Mouse (Mus musculus): ENCODE measurements at regions not wholly inside any gene's neighbourhood (a gene's known extent, or its start where the extent isn't known, plus 50 kb on each side); places are given as distances from the start of the nearest gene placed in this dataset.

DNA sequence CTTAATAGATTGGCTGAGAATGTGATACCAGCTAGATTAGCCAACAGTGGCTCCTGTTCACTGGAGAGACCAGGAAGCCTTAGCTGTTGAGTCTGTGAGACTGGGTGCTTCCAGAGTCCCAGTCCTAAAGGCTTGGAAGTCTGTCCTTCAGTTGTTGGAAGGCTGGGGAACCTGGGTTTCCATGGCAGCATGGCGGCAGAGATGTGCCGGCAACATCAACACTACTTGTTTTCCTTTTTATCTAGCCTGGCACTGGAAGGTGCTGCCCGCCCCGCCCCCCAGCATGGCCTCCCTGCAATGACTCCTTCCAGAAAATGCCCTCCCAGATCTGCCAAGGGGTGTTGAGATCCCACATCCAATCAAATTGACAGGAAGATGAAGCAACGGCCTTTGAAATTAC lies 104.8 kb upstream of the Ubr2 start:
- no peak overlapping the region for H3K4me3 ChIP-seq (replicated peaks in 1 of 3; ENCODE audit: low read depth in 2 of 3, low read length in 2 of 3, poor library complexity in 1 of 3)
- no peak overlapping the region for H3K4me2 ChIP-seq (ENCODE audit: insufficient read depth, low read depth, poor library complexity, severe bottlenecking)
- DNase-seq (ENCODE audit: extremely low read depth) = no peak
- peaks cover 4% of the 10 kb centered on the region for H3K9me3 ChIP-seq (replicated peaks; ENCODE audit: low read length)
- H3K9ac ChIP-seq (ENCODE audit: insufficient read depth, low read depth) = no peak overlapping the region
- no peaks in the 10 kb centered on the region for H3K4me1 ChIP-seq (ENCODE audit: control insufficient read depth in 1 of 2, insufficient read depth in 2 of 2)
- dilution Hi-C loops (cut with MboI; ENCODE audit: extremely low pct_ligation_motif_present, extremely low pct_unique_long_range_greater_than_20kb, low sequenced_read_pairs) (no loop called here), in situ Hi-C loops (cut with MboI; ENCODE audit: low pct_ligation_motif_present, low pct_unique_long_range_greater_than_20kb, low sequenced_read_pairs) (no loop called here)
- TF ChIP-seq ZNF384 (IDR thresholded peaks at IDR 0.05; ENCODE audit: low read depth, low read length) (no peak), JUND (conservative IDR thresholded peaks at IDR 0.05; ENCODE audit: low read depth, low read length) (no peak), KAT2A (IDR thresholded peaks at IDR 0.05; ENCODE audit: insufficient replicate concordance, low read length) (no peak), MAX (IDR thresholded peaks at IDR 0.05; ENCODE audit: low read length) (no peak), ZKSCAN1 (IDR thresholded peaks at IDR 0.05; ENCODE audit: borderline replicate concordance, low read depth, low read length) (no peak), JUN (IDR thresholded peaks at IDR 0.05; ENCODE audit: insufficient read depth, low read depth, low read length) (no peak), ELF1 (IDR thresholded peaks at IDR 0.05; ENCODE audit: low read depth, low read length) (no peak), CHD2 (IDR thresholded peaks at IDR 0.05; ENCODE audit: low read length) (no peak), TCF12 (IDR thresholded peaks at IDR 0.05; ENCODE audit: low read depth, low read length) (no peak), SMC3 (IDR thresholded peaks at IDR 0.05; ENCODE audit: low read depth, low read length) (no peak), USF1 (IDR thresholded peaks at IDR 0.05; ENCODE audit: low read depth, low read length) (no peak), TBP (conservative IDR thresholded peaks at IDR 0.05; ENCODE audit: low read depth, low read length) (no peak), MAFK (IDR thresholded peaks at IDR 0.05; ENCODE audit: insufficient replicate concordance, low read length) (no peak), POLR2A (IDR thresholded peaks at IDR 0.05; ENCODE audit: low read depth, low read length) (no peak)
- H3K79me2 ChIP-seq (replicated peaks; ENCODE audit: control insufficient read depth, extremely low read depth, insufficient read depth, poor library complexity, severe bottlenecking) = no peaks in the 10 kb centered on the region
- H3K27ac ChIP-seq (ENCODE audit: insufficient read depth, low read depth) = no peak overlapping the region
- no peaks in the 10 kb centered on the region for H3K36me3 ChIP-seq (replicated peaks in 1 of 2; ENCODE audit: control insufficient read depth in 1 of 2, insufficient read depth in 1 of 2, low read length in 1 of 2)
- H3K27me3 ChIP-seq (replicated peaks) = no peaks in the 10 kb centered on the region

DNA sequence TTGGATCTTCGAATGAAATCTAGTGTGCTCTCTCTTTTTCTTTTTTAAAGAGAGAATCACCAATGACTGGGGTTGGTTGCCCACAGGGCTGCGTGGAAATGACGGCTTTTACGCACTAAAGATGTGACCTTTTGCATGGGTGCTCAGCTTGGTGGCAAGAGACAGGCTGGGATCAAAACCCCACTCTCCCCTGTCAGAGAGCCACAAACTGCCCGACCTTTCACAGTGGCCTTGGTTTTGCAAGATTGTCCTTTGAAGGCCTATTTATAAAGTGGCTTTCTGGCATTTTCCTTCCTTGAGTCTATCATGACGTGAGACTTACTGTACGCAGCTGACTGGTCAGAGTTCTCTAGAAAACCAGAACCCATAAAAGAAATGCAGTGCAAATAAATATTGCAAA lies 104.4 kb upstream of the Ubr2 start:
- no peaks in the 10 kb centered on the region for H3K36me3 ChIP-seq (replicated peaks in 1 of 2; ENCODE audit: control insufficient read depth in 1 of 2, insufficient read depth in 1 of 2, low read length in 1 of 2)
- DNase-seq (ENCODE audit: extremely low read depth) = no peak
- H3K4me2 ChIP-seq (ENCODE audit: insufficient read depth, low read depth, poor library complexity, severe bottlenecking) = no peak overlapping the region
- no peak overlapping the region for H3K27ac ChIP-seq (ENCODE audit: insufficient read depth, low read depth)
- in situ Hi-C loops (cut with MboI; ENCODE audit: low pct_ligation_motif_present, low pct_unique_long_range_greater_than_20kb, low sequenced_read_pairs) = no loop called here
- peaks cover 4% of the 10 kb centered on the region for H3K9me3 ChIP-seq (replicated peaks; ENCODE audit: low read length)
- no peaks in the 10 kb centered on the region for H3K4me1 ChIP-seq (ENCODE audit: control insufficient read depth in 1 of 2, insufficient read depth in 2 of 2)
- H3K9ac ChIP-seq (ENCODE audit: insufficient read depth, low read depth) = no peak overlapping the region
- H3K27me3 ChIP-seq (replicated peaks) = no peaks in the 10 kb centered on the region
- TF ChIP-seq NELFE (IDR thresholded peaks at IDR 0.05; ENCODE audit: low read depth, low read length) = no peak
- no peak for TF ChIP-seq RAD21 (IDR thresholded peaks at IDR 0.05; ENCODE audit: low read depth, low read length)
- TF ChIP-seq TBP (conservative IDR thresholded peaks at IDR 0.05; ENCODE audit: low read depth, low read length) = no peak
- TF ChIP-seq ZNF384 (IDR thresholded peaks at IDR 0.05; ENCODE audit: low read depth, low read length) = no peak
- no peak for TF ChIP-seq POLR2AphosphoS2 (IDR thresholded peaks at IDR 0.05; ENCODE audit: low read depth, low read length)
- TF ChIP-seq JUND (conservative IDR thresholded peaks at IDR 0.05; ENCODE audit: low read depth, low read length) = no peak
- no peak for TF ChIP-seq NRF1 (IDR thresholded peaks at IDR 0.05; ENCODE audit: low read depth, low read length)
- TF ChIP-seq PAX5 (IDR thresholded peaks at IDR 0.05; ENCODE audit: low read length) = no peak
- TF ChIP-seq HCFC1 (IDR thresholded peaks at IDR 0.05; ENCODE audit: low read depth, low read length) = no peak
- TF ChIP-seq POLR2A (IDR thresholded peaks at IDR 0.05; ENCODE audit: low read depth, low read length) = no peak
- TF ChIP-seq MEF2A (IDR thresholded peaks at IDR 0.05; ENCODE audit: borderline replicate concordance, low read depth, low read length) = no peak
- no peak for TF ChIP-seq MAFK (IDR thresholded peaks at IDR 0.05; ENCODE audit: insufficient replicate concordance, low read length)
- TF ChIP-seq E2F4 (IDR thresholded peaks at IDR 0.05; ENCODE audit: insufficient replicate concordance, low read depth, low read length) = no peak
- no peak for TF ChIP-seq USF2 (conservative IDR thresholded peaks at IDR 0.05; ENCODE audit: low read depth, low read length)
- no peak for TF ChIP-seq ZKSCAN1 (IDR thresholded peaks at IDR 0.05; ENCODE audit: borderline replicate concordance, low read depth, low read length)
- no peak for TF ChIP-seq MAZ (IDR thresholded peaks at IDR 0.05; ENCODE audit: low read depth, low read length)
- no peak for TF ChIP-seq TCF12 (IDR thresholded peaks at IDR 0.05; ENCODE audit: low read depth, low read length)
- no peak for TF ChIP-seq UBTF (IDR thresholded peaks at IDR 0.05; ENCODE audit: low read depth, low read length)
- TF ChIP-seq CTCF (conservative IDR thresholded peaks at IDR 0.05 in 1 of 2, IDR thresholded peaks at IDR 0.05 in 1 of 2; ENCODE audit: low read depth in 2 of 2, low read length in 2 of 2) = no peak
- no peak for TF ChIP-seq ELF1 (IDR thresholded peaks at IDR 0.05; ENCODE audit: low read depth, low read length)
- no peaks in the 10 kb centered on the region for H3K79me2 ChIP-seq (replicated peaks; ENCODE audit: control insufficient read depth, extremely low read depth, insufficient read depth, poor library complexity, severe bottlenecking)
- dilution Hi-C loops (cut with MboI; ENCODE audit: extremely low pct_ligation_motif_present, extremely low pct_unique_long_range_greater_than_20kb, low sequenced_read_pairs) = no loop called here
- no peak overlapping the region for H3K4me3 ChIP-seq (replicated peaks in 1 of 3; ENCODE audit: low read depth in 2 of 3, low read length in 2 of 3, poor library complexity in 1 of 3)

Data from CH12.LX (cell line).